Comparison of ENCODE assay signal across 17 mouse cellular contexts in the genomic region with DNA sequence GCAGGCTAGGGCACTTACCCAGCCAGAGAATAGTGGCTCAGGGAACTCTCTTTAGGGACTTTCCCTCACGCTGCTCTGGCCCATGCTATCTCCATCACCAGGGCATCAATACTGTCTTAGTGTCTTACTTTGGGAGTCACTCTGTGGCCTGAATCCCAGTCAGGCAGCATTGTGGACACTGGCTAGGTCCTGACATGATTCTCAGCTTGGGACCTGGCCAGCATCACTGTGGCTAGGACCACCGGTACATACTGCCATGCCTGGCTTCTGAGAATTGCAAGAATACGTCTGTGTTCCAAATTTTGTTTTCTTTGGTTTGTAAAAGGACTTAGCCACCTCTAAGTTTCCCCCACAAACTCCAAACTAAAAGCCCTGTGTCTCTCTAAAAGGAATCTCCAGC. TPM values are rescaled to one million over a fixed set of nuclear protein-coding genes. Genes with fewer than 3 reads are reported as not detected.
"Had no signal": no experiment of that assay in that cellular context is flagged by ENCODE, and none has a peak within 500 bp of the region (broad histone marks: within the 10 kb centered on the region; RNA-seq: fewer than 3 reads in every experiment).

No protein-coding gene starts in this region.

- DNase-seq: lung, adult 2 months; lung, postnatal 14 days; lung, postnatal 36 days; right cerebral cortex, postnatal 14 days; thymus, adult 2 months; thymus, postnatal 25 days; thymus, postnatal 4 days had no signal

- H3K27me3 ChIP-seq: lung, embryonic 15.5 days; midbrain, embryonic 13.5 days; midbrain, embryonic 15.5 days; neural tube, embryonic 12.5 days; stomach, embryonic 15.5 days had no signal

- H3K4me3 ChIP-seq: lung, embryonic 15.5 days; megakaryocyte, embryonic 14.5 days; midbrain, embryonic 13.5 days; midbrain, embryonic 15.5 days; neural tube, embryonic 12.5 days; stomach, embryonic 15.5 days had no signal

- H3K9ac ChIP-seq: lung, embryonic 15.5 days; midbrain, embryonic 13.5 days; midbrain, embryonic 15.5 days; neural tube, embryonic 12.5 days; stomach, embryonic 15.5 days had no signal

- ATAC-seq: lung, postnatal 0 days; midbrain, embryonic 13.5 days; midbrain, embryonic 15.5 days had no signal

- H3K9me3 ChIP-seq: lung, embryonic 15.5 days; megakaryocyte, embryonic 14.5 days; midbrain, embryonic 13.5 days; midbrain, embryonic 15.5 days; neural tube, embryonic 12.5 days; stomach, embryonic 15.5 days had no signal

- H3K27ac ChIP-seq: lung, embryonic 15.5 days; macrophage; midbrain, embryonic 13.5 days; midbrain, embryonic 15.5 days; neural tube, embryonic 12.5 days; stomach, embryonic 15.5 days; stomach, postnatal 0 days had no signal

- H3K36me3 ChIP-seq: lung, embryonic 15.5 days; midbrain, embryonic 13.5 days; neural tube, embryonic 12.5 days; stomach, embryonic 15.5 days had no signal

- H3K4me2 ChIP-seq: lung, embryonic 15.5 days; midbrain, embryonic 11.5 days; midbrain, embryonic 13.5 days; midbrain, embryonic 15.5 days; neural tube, embryonic 12.5 days; stomach, embryonic 15.5 days had no signal

RNA-seq across cellular contexts. Expression of gene Gck, which starts 45.0 kb away (rescaled TPM):
- polyA plus RNA-seq: macrophage had no signal
